Mouse (Mus musculus) G1E (cell line): ENCODE results near the gene Alcam. TPM values are rescaled to one million over a fixed set of nuclear protein-coding genes. Genes with fewer than 3 reads are reported as not detected.

ENCODE experiments used
- ATAC-seq: 2 replicates; pipeline ENCODE4 v1.8.0; 2016; ENCODE audit warnings: mild to moderate bottlenecking; ENCODE audit not compliant: insufficient number of reproducible peaks, poor library complexity, low FRiP score, severe bottlenecking; ENCODE audit errors: extremely low read depth
- DNase-seq: peaks from one replicate; pipeline ENCODE4 v3.0.0; 2012; ENCODE audit warnings: low spot score
- H3K27me3 ChIP-seq: 2 replicates; pipeline ENCODE4 v1.6.1; 2012; ENCODE audit warnings: mild to moderate bottlenecking, low read length, inconsistent platforms; ENCODE audit not compliant: insufficient read depth
- H3K36me3 ChIP-seq: replicated peaks from 2 replicates; pipeline ENCODE3; 2012; ENCODE audit warnings: mild to moderate bottlenecking, inconsistent platforms
- H3K4me1 ChIP-seq: 2 replicates; pipeline ENCODE4 v1.6.1; 2012; ENCODE audit warnings: low read depth, low read length, inconsistent platforms, mixed read lengths; ENCODE audit not compliant: insufficient read depth
- H3K4me3 ChIP-seq: 2 replicates; pipeline ENCODE4 v1.5.1; 2012; ENCODE audit warnings: low read depth, mild to moderate bottlenecking, inconsistent platforms, low read length, moderate library complexity, mixed read lengths
- H3K9me3 ChIP-seq: replicated peaks from 2 replicates; pipeline ENCODE4 v1.6.1; 2012; ENCODE audit warnings: inconsistent platforms
- CTCF ChIP-seq: IDR thresholded peaks from 2 replicates; pipeline ENCODE4 v1.5.1; 2012; ENCODE audit warnings: low read depth, low read length, inconsistent platforms, mixed read lengths
- GATA1 ChIP-seq: IDR thresholded peaks from 2 replicates; pipeline ENCODE4 v1.6.1; 2012; ENCODE audit warnings: borderline replicate concordance, low read length, inconsistent platforms, mixed read lengths
- GATA2 ChIP-seq: IDR thresholded peaks from 2 replicates; pipeline ENCODE4 v1.6.1; 2012; ENCODE audit warnings: low read depth, low read length, inconsistent platforms, borderline replicate concordance
- POLR2AphosphoS5 ChIP-seq: IDR thresholded peaks from 2 replicates; pipeline ENCODE4 v1.6.1; 2012; ENCODE audit warnings: low read depth, low read length, inconsistent platforms; ENCODE audit not compliant: insufficient replicate concordance
- TAL1 ChIP-seq: conservative IDR thresholded peaks from 2 replicates; pipeline ENCODE4 v1.6.1; 2012; ENCODE audit warnings: low read depth, low read length, inconsistent platforms, mixed read lengths
- polyA plus RNA-seq: library from polyadenylated mRNA; stranded (reverse); fragments of >175 nt; gene quantifications from 2 replicates; pipeline ENCODE4 v1.2.3, GENCODE M21; 2012
- total RNA-seq, 2 experiments: library from RNA; stranded (forward) in 1 of 2; stranded (reverse) in 1 of 2; fragments of 200-1000 nt in 1 of 2; fragments of >200 nt in 1 of 2; fragmentation: Nextera tagmentation in 1 of 2; gene quantifications; 2 replicates each; pipeline ENCODE4 v1.2.3; 2014 to 2017

Alcam gene
- total and polyA plus RNA-seq, 3 experiments: 0.11 TPM; not detected in 2

DNA sequence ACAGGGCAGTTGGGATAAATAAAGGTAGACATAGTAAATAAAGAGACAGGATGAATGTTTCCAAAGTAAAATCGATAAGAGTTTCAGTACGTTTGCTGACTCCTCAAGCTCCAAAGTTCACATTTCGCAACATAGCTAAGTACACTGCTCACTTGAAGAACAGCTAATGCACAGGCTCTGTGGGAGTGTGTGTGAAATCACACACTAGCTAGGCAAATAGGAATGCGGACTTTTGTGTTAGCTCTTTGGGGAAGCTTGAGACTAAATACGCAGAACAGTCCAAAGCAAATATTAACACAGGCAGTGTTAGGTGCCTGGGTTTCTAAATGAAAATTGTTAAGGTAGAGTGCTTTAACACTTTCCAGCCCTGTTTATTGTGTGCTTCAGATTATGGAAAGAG, 120.2 kb downstream of the Alcam start:
- Histone ChIP-seq H3K36me3 (no peaks in the 10 kb centered on the region), H3K4me3 (no peak overlapping the region), H3K27me3 (no peaks in the 10 kb centered on the region), H3K4me1 (no peaks in the 10 kb centered on the region), H3K9me3 (no peaks in the 10 kb centered on the region)
- ATAC-seq (no peak), DNase-seq (no peak)
- TF ChIP-seq TAL1 (no peak), GATA1 (no peak), GATA2 (no peak), CTCF (no peak), POLR2AphosphoS5 (no peak)

DNA sequence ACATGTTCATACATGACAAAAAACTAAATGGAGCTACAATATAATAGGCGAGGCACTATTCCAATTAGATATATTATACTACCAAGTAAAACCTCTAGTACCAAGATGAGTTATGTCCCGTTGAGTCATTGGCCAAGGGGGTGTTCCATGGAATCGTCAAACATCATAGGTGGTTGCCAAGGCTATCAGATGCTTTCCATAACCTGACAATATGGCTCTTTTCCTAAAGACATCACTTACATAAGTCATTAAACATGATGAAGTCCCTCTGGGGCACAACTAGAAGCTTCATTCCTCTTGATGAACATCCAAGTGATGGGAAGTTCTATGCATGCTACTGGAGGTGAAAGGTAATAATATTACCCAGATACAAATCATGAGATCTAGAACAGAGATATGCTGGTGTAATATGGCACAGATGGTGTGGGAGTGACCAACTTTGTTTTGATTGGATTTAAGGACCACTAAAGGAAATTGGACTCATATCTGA, 122.5 kb downstream of the Alcam start:
- Histone ChIP-seq H3K4me3 (no peak overlapping the region), H3K27me3 (no peaks in the 10 kb centered on the region), H3K4me1 (no peaks in the 10 kb centered on the region), H3K36me3 (no peaks in the 10 kb centered on the region), H3K9me3 (no peaks in the 10 kb centered on the region)
- no peak for TF ChIP-seq GATA1
- TF ChIP-seq CTCF: no peak
- no peak for TF ChIP-seq TAL1
- no peak for TF ChIP-seq POLR2AphosphoS5
- TF ChIP-seq GATA2: no peak
- DNase-seq (no peak), ATAC-seq (no peak)

DNA sequence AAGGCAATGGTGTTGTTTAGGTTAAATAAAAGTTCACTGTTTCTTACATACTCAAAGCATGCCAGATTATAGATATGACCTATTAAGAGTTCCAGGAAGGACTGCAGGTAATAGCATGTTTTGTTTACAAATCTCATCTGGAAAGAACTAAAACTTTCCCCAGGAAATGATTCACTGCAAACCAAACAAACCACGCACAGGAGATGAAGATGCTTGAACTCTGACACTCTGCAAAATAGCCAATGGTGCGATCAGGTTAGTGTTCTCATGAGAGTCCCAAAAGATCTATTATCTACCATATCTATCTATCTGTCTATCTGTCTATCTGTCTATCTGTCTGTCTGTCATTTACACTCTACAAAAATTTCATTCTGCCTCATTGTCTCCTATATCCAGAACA, 124.5 kb downstream of the Alcam start:
- no peak for TF ChIP-seq CTCF
- TF ChIP-seq GATA1: no peak
- no peak for TF ChIP-seq TAL1
- TF ChIP-seq GATA2: no peak
- no peak for TF ChIP-seq POLR2AphosphoS5
- no peak for ATAC-seq
- no peak overlapping the region for H3K4me3 ChIP-seq
- no peaks in the 10 kb centered on the region for H3K4me1 ChIP-seq
- H3K9me3 ChIP-seq: no peaks in the 10 kb centered on the region
- H3K27me3 ChIP-seq: no peaks in the 10 kb centered on the region
- no peaks in the 10 kb centered on the region for H3K36me3 ChIP-seq
- DNase-seq: no peak

DNA sequence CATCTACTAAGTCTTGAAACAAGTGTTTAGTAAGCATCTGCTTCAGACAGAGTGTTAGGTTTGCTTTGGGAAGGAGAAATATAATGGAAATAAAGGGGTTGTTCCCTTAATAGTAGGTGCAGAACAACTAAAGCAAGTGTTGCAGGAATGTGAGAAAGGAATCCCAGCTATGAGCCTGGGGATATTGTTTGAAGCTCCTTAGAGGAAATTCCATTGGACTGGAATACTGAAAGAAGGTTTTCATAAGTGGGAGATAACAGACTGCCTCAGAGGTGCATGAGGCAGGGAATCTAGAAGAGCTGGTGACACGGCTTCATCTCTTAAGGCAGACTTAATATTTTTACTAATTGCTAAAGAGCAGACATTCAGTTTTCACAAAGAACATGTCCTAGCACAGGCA, 134.6 kb downstream of the Alcam start:
- no peaks in the 10 kb centered on the region for H3K27me3 ChIP-seq
- DNase-seq: no peak
- 0 out of 2 replicates have a peak, but pooled peaks cover 3% of the 10 kb centered on the region for H3K9me3 ChIP-seq
- no peak for TF ChIP-seq GATA1
- no peak for TF ChIP-seq CTCF
- no peak for TF ChIP-seq GATA2
- no peak for TF ChIP-seq POLR2AphosphoS5
- TF ChIP-seq TAL1: no peak
- H3K36me3 ChIP-seq: no peaks in the 10 kb centered on the region
- no peak overlapping the region for H3K4me3 ChIP-seq
- no peaks in the 10 kb centered on the region for H3K4me1 ChIP-seq
- no peak for ATAC-seq

DNA sequence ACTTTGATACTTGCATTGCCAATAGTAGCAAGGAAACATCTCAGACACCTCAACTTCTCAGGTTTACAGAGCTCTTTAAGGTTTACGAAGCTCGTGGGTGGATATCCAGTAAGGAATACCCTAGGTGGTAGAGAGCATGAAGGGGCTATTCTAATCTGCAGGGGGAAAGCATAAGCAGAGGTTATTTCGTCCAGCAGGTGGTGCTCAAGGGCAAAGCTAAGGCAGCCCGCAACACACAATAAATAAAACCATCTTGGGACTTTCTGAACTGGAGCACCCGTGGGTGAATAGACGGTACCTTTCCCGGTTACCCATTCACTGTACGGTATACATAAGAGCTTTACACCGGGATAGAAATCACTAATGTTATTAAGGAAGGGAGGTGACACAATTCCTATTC, 142.8 kb downstream of the Alcam start:
- Histone ChIP-seq H3K4me3 (no peak overlapping the region), H3K4me1 (no peaks in the 10 kb centered on the region), H3K36me3 (no peaks in the 10 kb centered on the region), H3K9me3 (no peaks in the 10 kb centered on the region), H3K27me3 (no peaks in the 10 kb centered on the region)
- DNase-seq (no peak), ATAC-seq (no peak)
- TF ChIP-seq POLR2AphosphoS5: no peak
- no peak for TF ChIP-seq GATA1
- TF ChIP-seq TAL1: no peak
- no peak for TF ChIP-seq CTCF
- TF ChIP-seq GATA2: no peak

DNA sequence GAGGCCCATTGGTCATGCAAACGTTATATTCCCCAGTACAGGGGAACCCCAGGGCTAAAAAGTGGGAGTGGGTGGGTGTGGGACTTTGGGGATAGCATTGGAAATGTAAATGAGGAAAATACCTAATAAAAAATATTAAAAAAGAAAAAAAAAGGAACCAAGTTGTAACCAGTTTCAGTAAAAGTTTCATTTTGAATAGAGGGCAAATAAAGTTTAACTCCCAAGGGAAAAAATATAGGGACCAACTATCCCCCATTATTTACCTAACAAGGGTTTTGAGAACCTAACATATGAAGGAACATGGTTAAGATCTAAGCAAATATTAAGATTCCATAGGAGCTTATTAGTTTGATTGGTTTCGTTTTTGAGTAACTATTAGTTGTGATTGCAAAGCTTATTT, 146.9 kb downstream of the Alcam start:
- DNase-seq (no peak), ATAC-seq (no peak)
- Histone ChIP-seq H3K36me3 (no peaks in the 10 kb centered on the region), H3K9me3 (no peaks in the 10 kb centered on the region), H3K4me3 (no peak overlapping the region), H3K27me3 (no peaks in the 10 kb centered on the region), H3K4me1 (no peaks in the 10 kb centered on the region)
- no peak for TF ChIP-seq GATA2
- TF ChIP-seq CTCF: no peak

DNA sequence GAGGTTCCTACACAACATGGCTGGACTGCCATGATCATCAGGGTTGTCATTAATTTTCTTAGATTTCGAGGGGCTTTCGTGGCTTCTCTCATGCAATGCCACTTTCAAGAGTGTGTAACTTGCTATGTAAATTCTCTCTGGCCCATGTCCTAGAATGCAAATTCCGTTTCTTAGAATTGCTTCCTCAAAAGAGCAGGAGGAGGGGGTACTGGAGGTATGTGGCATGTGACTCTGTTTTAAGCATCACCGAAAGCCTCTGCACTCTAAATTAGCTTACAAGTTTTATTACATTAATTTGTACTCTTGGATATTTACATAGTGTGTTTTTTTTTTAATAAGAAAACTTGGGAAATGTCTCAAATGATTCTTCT, 150.4 kb downstream of the Alcam start:
- Histone ChIP-seq H3K4me3 (no peak overlapping the region), H3K36me3 (no peaks in the 10 kb centered on the region), H3K27me3 (no peaks in the 10 kb centered on the region), H3K4me1 (no peaks in the 10 kb centered on the region), H3K9me3 (no peaks in the 10 kb centered on the region; the same call in 1 of the 2 replicates)
- TF ChIP-seq GATA2: no peak
- TF ChIP-seq GATA1: no peak
- no peak for TF ChIP-seq POLR2AphosphoS5
- no peak for TF ChIP-seq CTCF
- no peak for TF ChIP-seq TAL1
- ATAC-seq (no peak), DNase-seq (no peak)
